In the genomic region with DNA sequence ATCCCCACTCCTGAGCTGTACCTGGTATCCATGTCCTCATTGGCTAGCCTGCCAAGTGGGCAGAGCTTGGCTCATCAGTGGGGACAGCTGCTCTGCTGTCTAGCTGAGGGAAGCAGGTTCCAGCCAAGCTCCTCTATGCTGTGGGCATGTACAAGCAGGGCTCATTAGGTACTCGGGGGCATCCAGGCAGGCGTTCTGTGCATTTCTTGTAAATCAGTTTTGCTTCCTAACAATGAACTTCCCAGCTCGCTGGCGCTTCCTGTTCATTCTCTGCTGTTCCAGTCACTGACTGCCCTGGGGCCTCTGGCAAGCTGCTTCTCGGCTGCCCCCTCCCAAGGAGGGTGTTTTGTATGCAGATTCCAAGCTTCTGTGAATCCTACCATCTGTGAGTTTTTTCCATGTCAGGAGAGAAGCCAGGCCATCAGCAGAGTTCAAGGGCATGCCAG, we compare ENCODE assay signal across 13 mouse cellular contexts.
DNase-seq lines count a peak whose midpoint lies in the region; ATAC-seq and TF ChIP-seq lines count a peak whose summit lies in the region.
"Had no signal": no experiment of that assay in that cellular context is flagged by ENCODE, and none has a peak within 500 bp of the region (broad histone marks: within the 10 kb centered on the region; RNA-seq: fewer than 3 reads in every experiment).

No protein-coding gene starts in this region.

- H3K4me3 ChIP-seq in hindbrain, embryonic 15.5 days: no peak overlapping the region
- H3K4me3 ChIP-seq in hindbrain, embryonic 12.5 days: no peak overlapping the region
- no peak overlapping the region for H3K4me3 ChIP-seq in cerebellum, adult 2 months (replicated peaks; ENCODE audit: insufficient read depth, low read depth, low read length)
- H3K4me3 ChIP-seq: heart, embryonic 13.5 days; megakaryocyte, embryonic 14.5 days had no signal

- DNase-seq in retina, postnatal 1 day: peak; percentile 34
- no peak for DNase-seq in retina, embryonic 14.5 days (ENCODE audit: low spot score)
- peak; percentile 82 to 89 for DNase-seq in cerebellum, adult 2 months
- DNase-seq in liver: no peak
- DNase-seq in layer of hippocampus, postnatal 10 days (ENCODE audit: low spot score in 2 of 2): no peak
- DNase-seq: adrenal gland, postnatal 36 days; gastrocnemius, postnatal 10 days; lung, adult 2 months; right cerebral cortex, postnatal 25 days had no signal

- WGBS in hindbrain, embryonic 15.5 days: 36% methylated on average over 5 of the region's 5 CpGs
- 54% methylated on average over 5 of the region's 5 CpGs for WGBS in hindbrain, embryonic 12.5 days
- WGBS in cerebellum, adult 2 months: 7% methylated on average over 5 of the region's 5 CpGs

- H3K4me2 ChIP-seq in hindbrain, embryonic 15.5 days: no peak overlapping the region
- no peak overlapping the region for H3K4me2 ChIP-seq in hindbrain, embryonic 12.5 days (replicated peaks)
- H3K4me2 ChIP-seq: heart, embryonic 13.5 days had no signal

- H3K27me3 ChIP-seq in hindbrain, embryonic 15.5 days: no peaks in the 10 kb centered on the region
- no peaks in the 10 kb centered on the region for H3K27me3 ChIP-seq in hindbrain, embryonic 12.5 days
- H3K27me3 ChIP-seq in cerebellum, adult 2 months (ENCODE audit: control insufficient read depth, insufficient read depth, low read length): no peaks in the 10 kb centered on the region

- peak; percentile 79 for ATAC-seq in hindbrain, embryonic 15.5 days (ENCODE audit: low FRiP score, low read depth)
- no peak; the same call in 1 of the 2 replicates for ATAC-seq in hindbrain, embryonic 12.5 days (ENCODE audit: low FRiP score)

- H3K9ac ChIP-seq in hindbrain, embryonic 15.5 days: no peak overlapping the region
- H3K9ac ChIP-seq in hindbrain, embryonic 12.5 days: no peak overlapping the region
- H3K9ac ChIP-seq: heart, embryonic 13.5 days had no signal

- TF ChIP-seq CTCF in cerebellum, adult 2 months (IDR thresholded peaks at IDR 0.05; ENCODE audit: borderline replicate concordance, insufficient read depth, low read depth, low read length): no peak

- no peaks in the 10 kb centered on the region for H3K36me3 ChIP-seq in hindbrain, embryonic 15.5 days
- H3K36me3 ChIP-seq in hindbrain, embryonic 12.5 days: no peaks in the 10 kb centered on the region
- H3K36me3 ChIP-seq: heart, embryonic 13.5 days had no signal

- no peak for TF ChIP-seq POLR2A in cerebellum, adult 2 months (IDR thresholded peaks at IDR 0.05; ENCODE audit: borderline replicate concordance, insufficient read depth, low read length)

- no peaks in the 10 kb centered on the region for H3K9me3 ChIP-seq in hindbrain, embryonic 15.5 days
- no peaks in the 10 kb centered on the region for H3K9me3 ChIP-seq in hindbrain, embryonic 12.5 days (replicated peaks)
- H3K9me3 ChIP-seq: megakaryocyte, embryonic 14.5 days had no signal

- no peaks in the 10 kb centered on the region; the same call in 1 of the 2 replicates for H3K4me1 ChIP-seq in hindbrain, embryonic 15.5 days (replicated peaks)
- 0 out of 2 replicates have a peak, but pooled peaks cover 2% of the 10 kb centered on the region for H3K4me1 ChIP-seq in hindbrain, embryonic 12.5 days
- H3K4me1 ChIP-seq in cerebellum, adult 2 months (ENCODE audit: control insufficient read depth, insufficient read depth, low read length): peaks cover 48% of the 10 kb centered on the region
- H3K4me1 ChIP-seq: heart, embryonic 13.5 days; megakaryocyte, embryonic 14.5 days had no signal

- peak overlapping the region; percentile 37; the same call in 1 of the 2 replicates for H3K27ac ChIP-seq in hindbrain, embryonic 15.5 days (replicated peaks)
- no peak overlapping the region for H3K27ac ChIP-seq in hindbrain, embryonic 12.5 days
- peak overlapping the region; percentile 95 for H3K27ac ChIP-seq in cerebellum, adult 2 months (ENCODE audit: insufficient read depth, low read length)
- H3K27ac ChIP-seq: heart, embryonic 13.5 days had no signal

Comparison
In these comparisons a context has a peak if more than half of its experiments do, and no peak if none do; other contexts are left out.
1. DNase-seq: peak in retina, postnatal 1 day (single experiment) and cerebellum, adult 2 months (2 of 2); none in retina, embryonic 14.5 days (single experiment), liver (single experiment) and layer of hippocampus, postnatal 10 days (0 of 2).